Mouse (Mus musculus) gastrocnemius, postnatal 36 days (tissue): ENCODE data around the gene Mbtps2. TPM values are rescaled to one million over a fixed set of nuclear protein-coding genes. Genes with fewer than 3 reads are reported as not detected.

ENCODE experiments used
- DNase-seq, 2 experiments: peaks; one replicate each; pipeline ENCODE4 v3.0.0; 2022
- intact Hi-C: fragments of 180-260 bp; cut with DNase I; formaldehyde crosslinking; loops from one replicate; pipeline ENCODE4 v1.15.1; 2025
- long read RNA-seq, 2 experiments: library from polyadenylated mRNA; stranded (forward); transcript quantifications; one replicate each; pipeline ENCODE4 v2.0.0; 2021
- total RNA-seq, 2 experiments: library from RNA; stranded (reverse); gene quantifications; 2 replicates each; pipeline ENCODE4 v1.2.3; 2021

Gene Mbtps2
- total RNA-seq = 10 to 100 TPM; 12.6 to 14.2 TPM
- long read RNA-seq, experiment 1, partial matches to known transcripts = 2 of 4 reads
- long read RNA-seq, experiment 1, other reads (novel, unspliced or antisense) = 2 of 4 reads
- long read RNA-seq, experiment 2, full-length matches to known transcripts = 1 of 5 reads
- long read RNA-seq, experiment 2, partial matches to known transcripts = 0 of 5 reads
- long read RNA-seq, experiment 2, other reads (novel, unspliced or antisense) = 4 of 5 reads

DNA sequence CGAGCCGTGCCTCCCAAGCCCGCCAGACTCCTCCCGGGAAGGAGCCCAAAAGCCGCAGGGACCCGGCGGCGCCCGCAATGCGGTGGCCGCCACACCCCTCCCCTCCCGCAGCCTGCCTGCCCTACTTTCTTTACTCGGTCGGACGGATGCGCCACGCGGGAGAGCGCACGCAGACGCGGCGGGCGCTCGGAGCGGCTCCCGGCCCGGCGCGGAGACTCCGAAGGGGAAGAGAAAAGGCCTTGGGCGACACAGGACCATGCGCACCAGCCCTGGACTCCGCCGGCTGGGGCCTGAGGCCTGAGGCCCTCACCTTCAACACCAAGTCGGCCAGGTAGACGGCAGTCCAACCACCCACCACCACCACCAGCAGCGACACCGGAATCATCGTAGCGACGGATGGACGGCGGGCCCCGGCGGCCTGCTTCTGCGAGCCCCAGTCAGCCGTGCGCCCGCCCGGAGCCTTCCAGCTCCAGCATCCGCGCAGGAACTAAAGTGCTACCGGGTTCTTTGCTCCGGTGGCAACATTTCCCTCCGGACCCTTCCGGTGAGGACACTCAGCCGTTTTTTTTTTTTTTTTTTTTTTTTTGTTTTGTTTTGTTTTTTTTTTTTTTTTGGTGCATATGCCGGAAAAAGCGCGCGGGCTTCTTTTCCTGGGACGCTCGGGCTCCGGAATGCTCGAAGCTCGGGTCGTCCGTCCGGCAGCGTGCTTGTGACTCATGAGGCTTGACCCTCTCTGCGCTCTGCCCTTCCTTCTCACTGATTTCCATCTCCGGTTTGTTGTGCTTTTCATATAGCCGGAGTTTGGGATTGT, at the start of gene Mbtps2:
Mbtps2 (minus strand) TSS at position 530 of the 811 bp plus-strand sequence.
- intact Hi-C loops = loop anchor here (10.0 kb wide), 1 partner anchor 104 kb away; the partner anchor contains the start of gene Sms
- peak; percentile 34 to 65 for DNase-seq

DNA sequence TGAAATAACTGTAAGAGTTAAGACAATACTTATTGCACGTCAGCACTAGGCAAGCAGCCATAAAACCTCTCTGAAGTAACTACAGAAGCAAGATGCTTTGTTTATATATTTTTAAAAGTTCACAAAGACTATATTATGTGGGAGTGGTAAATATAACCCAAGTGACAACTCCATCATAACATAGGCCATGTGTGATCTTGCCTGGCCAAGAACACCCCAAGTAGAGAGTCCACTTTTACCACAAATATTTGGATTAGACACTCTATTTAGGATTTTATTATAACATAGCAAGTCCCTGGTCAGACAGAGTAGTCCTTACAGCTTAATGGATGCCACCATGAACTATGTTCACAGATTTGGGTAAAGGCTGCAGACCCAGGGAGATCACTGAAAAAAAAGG, 47.9 kb upstream of the Mbtps2 start:
- intact Hi-C loops = loop anchor here (10.0 kb wide), 1 partner anchor 182 kb away; no protein-coding TSS in a partner anchor
- DNase-seq = no peak

DNA sequence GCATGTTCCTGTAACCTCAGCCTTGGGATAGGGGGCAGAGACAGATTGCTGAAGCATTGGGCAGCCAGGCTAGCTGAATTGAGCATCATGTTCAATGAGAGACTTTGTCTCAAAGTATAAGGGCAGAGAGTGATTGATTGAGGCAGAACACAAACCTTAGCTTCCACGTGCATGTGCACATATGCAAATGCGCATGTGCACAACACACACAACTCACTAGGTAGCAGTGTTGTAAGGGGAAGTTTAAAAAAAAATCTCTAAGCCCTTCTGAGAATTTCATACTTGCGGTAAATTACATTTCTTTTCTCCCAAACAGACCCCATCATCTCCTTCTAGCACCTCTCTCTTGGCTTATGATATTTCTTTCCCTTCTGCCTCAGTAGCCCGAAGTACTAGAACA, 46.2 kb upstream of the Mbtps2 start:
- DNase-seq = no peak
- intact Hi-C loops = loop anchor here (10.0 kb wide), 1 partner anchor 180 kb away; no protein-coding TSS in a partner anchor

DNA sequence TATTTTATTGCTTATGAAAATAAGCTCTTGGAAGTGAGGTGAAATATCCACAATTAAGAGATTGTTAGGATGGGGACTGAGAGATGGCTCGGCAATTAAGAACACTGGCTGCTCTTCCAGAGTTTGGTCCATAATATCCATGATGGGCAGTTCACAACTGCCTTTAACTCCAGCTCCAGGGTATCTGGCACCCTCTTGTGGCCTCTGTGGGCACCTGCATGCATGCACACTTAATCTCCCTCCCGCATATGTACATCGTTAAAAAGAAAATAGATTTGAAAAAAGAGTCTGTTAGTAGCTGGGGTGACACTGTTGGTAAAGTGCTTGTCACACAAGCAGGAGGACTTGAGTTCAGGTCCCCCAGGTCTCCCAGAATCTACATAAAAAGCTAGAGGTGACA, 45.8 kb upstream of the Mbtps2 start:
- DNase-seq = peak; percentile 6 to 13
- intact Hi-C loops = loop anchor here (10.0 kb wide), 1 partner anchor 179 kb away; no protein-coding TSS in a partner anchor

DNA sequence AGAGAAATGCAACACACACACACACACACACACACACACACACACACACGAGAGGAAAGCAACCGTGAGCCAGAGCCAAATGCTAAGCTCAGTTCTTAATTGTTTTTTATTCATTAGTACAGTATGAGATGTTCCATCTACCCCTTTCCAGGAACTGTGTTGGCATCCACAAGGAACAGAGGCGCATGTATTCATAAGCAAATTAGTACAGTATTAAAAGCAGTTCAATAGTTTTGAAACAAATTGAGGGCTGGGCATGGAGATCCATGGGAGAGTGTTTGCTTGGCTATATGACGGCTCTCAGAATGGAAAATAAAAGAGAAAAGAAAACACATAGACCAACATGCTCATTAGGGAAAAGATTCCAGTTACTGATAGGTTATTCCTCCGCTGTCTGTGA, 44.3 kb upstream of the Mbtps2 start:
- intact Hi-C loops = loop anchor here (10.0 kb wide), 1 partner anchor 178 kb away; no protein-coding TSS in a partner anchor
- no peak for DNase-seq

DNA sequence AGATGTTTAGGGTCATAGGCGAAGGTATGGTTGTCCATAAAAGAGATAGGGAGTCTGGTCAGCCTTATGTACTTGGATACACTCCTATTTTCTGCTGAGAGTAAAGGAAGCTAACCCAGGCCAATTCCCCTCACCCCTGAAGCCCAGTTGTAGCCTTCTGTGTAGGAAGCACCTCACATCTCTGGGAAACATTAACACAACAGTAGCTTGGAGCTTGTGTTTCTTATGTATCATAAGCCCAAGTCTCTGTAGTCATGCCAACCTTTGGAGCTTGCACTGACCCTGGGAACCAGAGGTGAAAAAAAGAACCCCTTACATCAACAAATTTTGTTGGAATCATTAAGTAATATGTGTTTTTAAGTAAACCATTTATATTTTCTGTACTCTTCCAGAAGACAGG, 38.7 kb upstream of the Mbtps2 start:
- no peak for DNase-seq
- intact Hi-C loops = no loop called here

DNA sequence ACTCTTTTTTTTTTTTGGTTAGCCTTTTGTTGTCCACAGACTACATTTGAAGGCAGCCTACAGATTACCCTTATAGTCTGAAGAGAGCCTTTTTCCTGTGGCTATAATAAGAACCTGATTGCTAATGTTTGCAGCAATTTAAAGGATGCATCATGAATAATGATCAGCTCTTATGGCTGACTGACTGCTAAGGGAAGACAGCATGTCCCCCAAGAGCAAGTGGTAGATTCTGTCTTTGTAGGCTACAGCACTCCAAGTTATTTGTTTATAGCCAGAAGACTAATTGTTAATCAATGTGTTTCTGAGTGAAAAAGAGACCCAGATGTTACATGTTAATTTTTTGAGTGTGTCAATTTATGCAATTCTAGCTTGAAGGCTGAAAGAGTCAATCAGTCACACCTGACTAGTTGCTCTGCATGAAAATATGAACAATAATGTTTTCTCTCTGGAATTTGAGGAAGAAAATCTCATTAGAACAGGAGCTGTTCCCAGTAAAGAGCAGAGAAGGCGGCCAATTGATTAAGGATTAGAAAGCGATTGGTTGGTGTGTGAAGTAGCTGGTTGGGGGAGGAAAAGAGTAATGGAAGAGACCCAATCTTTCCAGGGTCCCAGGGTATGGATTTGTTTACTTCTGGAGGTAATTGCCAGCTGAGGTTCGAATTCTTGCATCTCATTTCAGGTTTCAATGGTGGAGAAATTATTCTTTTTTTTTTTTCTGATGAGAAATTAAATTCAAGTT, 35.3 kb upstream of the Mbtps2 start:
- intact Hi-C loops = no loop called here
- DNase-seq = no peak

DNA sequence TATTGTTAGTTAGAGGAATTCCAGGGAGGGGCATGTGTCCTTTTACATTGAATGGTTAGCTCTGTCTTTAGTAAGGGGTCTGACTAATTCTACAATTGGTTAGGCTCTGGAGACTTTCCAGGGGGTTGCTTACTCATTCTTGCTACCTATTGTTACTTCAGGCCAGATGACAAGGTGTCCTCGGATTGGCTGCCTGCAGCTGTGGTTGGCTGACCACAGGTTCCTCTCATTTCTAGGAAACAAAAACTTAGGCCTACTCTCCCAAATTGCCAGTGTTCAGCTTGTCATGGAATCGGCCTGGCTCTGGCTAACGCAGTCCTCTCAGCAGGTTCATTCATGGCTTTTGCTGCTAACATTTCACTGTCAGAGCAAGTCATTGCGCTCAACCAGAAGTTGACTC, 31.8 kb upstream of the Mbtps2 start:
- intact Hi-C loops = no loop called here
- DNase-seq = no peak

DNA sequence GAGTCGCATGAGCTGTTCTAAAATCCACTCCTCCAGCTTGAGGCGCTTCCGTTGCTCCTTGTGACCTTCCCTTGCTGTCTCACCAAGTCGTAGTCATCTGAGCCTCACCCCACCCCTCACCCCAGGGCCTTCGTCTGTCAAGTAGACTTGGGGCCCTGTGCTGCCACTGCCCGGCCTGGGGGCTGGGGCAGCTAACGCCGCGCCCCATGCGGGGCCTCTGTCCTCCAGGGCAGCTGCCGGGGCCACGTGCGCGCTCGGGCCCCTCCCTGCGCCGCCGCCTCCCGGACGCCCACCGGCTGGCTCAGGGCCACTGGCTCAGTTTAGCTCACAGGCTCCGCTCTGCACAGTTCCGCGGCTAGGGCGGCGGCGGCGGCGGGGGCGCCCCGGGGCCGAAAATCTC, 14.4 kb upstream of the Mbtps2 start:
- intact Hi-C loops = no loop called here
- no peak for DNase-seq

DNA sequence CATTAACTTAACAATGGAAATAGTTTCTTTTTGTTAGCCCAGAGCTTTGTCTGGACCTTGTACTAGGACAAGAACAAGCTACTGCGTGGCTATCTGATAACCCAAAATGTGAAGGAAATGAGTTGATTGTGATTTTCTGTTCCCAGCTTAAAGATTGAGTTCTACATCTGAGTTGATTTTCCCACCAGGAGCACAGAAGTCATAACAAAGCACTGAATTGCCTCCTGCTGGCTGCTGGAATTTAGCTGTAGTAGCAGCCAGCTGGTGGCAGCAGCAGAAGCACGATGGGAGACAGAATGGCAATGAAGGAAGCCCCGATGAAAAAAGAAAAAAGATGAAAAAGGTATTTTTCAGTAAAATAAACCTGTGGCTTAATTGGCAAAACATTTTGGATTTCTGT, 2.9 kb upstream of the Mbtps2 start:
- no peak for DNase-seq
- intact Hi-C loops = no loop called here

DNA sequence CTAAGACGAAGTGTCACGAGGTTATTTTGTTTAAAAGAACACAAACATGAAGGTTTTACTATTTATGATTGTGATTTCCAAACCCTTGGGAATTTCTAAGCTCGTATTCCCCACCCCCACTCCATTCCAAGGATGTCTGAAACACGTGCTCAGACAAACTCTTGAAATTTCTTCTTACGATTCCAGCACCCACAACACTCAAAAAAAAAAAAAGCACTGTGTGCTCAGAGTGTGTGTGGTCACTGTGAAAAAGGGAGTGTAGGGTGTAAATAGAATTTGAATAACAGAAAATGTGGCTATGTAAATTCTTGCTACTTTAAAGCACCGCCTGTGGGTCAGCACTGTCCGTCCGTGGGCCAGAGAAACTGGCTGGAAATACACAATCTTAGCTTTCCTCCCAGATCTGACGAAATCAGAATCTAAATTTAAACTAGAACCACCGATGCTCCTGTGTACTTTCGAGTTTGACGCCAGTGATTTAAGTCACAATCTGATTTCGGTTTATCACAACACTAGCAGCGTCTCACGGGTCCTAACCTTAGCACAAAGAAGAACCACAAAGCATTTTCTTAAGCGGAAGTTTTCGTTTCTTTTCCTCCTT, 830 bp downstream of the Mbtps2 start:
- intact Hi-C loops = loop anchor here (10.0 kb wide), 1 partner anchor 103 kb away; the partner anchor contains the start of gene Sms
- no peak for DNase-seq

DNA sequence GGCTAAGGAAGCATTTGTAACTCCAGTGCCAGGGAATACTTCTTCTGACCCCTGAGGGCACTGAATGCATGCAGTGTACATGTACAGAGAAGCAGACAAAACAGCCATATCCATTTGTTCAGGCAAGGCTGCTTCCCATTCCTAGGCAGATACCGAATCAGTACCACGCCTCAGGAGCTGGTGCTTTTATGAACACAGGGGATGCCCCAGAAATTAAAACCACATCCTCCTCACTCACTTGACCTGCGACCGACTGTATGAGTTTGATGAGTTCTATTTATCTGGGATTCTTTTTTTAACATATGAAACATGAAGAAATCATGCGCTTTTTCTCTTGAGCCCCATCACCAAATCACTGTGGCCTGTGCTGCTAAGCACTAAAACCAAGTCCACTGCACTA, 1.7 kb downstream of the Mbtps2 start:
- no peak for DNase-seq
- intact Hi-C loops = loop anchor here (10.0 kb wide), 1 partner anchor 102 kb away; the partner anchor contains the start of gene Sms

DNA sequence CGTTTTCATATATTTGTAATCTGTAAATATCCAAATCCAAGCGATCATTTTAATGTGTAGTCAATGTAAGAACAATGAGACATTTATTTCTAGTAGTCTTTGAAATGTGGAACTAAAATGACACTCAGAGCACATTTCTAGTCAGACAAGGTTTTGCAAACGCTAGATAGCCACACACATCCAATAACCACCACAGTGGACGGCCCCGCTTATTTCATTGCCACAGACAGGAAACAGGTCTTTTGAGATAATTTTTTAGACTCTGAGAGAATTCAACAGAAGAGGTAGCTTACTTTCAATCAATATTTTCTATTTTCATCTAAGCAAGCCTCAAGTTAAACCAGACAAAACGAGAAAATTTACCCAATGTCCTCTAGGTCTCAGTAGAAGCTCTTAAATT, 2.6 kb downstream of the Mbtps2 start:
- intact Hi-C loops = loop anchor here (10.0 kb wide), 1 partner anchor 101 kb away; the partner anchor contains the start of gene Sms
- no peak for DNase-seq

DNA sequence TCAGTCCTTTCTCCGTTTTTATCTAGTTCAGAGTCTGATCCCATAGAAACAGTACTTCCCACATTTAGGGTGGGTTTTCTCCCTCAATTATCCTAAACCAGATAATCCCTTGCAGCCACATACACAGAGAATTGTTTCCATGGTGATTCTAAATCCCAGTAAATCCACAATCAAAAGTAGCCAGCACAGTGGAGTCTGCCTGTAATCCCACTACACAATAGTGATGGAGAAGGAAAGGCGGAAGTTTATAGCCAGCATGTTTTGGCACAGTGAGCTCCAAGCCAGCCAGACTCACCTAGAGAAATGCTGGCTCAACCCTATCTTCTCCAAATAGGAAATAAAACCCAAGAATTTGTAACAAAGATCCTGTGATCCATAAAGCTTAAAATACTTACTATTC, 3.9 kb downstream of the Mbtps2 start:
- intact Hi-C loops = loop anchor here (10.0 kb wide), 1 partner anchor 100 kb away; the partner anchor contains the start of gene Sms
- no peak for DNase-seq

DNA sequence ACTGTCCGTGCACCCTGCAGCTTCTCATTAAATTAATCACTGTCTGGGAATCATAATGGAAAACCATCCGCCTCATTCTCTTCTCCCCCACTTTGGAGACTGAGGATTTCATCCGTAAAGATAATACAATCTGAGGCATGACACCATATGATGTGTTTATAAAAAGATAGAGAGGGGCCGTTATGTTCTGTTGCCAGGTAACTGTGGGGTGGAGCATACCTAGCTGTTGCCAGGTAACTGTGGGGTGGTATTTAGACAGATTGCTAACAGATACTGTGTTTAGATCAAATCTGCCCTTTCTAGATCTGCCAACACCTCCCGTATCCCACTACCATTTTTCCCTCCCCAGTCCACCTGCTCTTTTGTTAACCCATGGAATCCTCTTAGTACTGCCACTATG, 11.5 kb downstream of the Mbtps2 start:
- DNase-seq = no peak
- intact Hi-C loops = no loop called here

DNA sequence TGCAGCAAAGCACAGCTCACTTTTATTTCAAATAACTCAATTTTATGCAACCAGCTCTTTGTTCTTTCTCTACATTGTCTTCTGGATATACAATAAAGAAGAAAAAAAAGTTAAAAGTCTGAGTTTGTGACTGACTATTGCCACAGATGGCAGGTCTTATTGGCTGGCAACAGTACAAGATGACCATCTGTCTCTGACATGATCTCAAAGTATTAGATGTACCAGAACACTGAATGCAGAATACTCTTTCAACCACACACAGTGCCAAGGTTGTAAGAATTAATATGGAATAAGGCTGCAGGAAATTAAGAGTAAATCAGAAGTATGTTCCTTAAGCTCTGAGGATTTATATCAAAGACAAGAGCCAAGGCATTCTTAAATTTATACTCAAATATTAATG, 12.1 kb downstream of the Mbtps2 start:
- intact Hi-C loops = no loop called here
- no peak for DNase-seq

DNA sequence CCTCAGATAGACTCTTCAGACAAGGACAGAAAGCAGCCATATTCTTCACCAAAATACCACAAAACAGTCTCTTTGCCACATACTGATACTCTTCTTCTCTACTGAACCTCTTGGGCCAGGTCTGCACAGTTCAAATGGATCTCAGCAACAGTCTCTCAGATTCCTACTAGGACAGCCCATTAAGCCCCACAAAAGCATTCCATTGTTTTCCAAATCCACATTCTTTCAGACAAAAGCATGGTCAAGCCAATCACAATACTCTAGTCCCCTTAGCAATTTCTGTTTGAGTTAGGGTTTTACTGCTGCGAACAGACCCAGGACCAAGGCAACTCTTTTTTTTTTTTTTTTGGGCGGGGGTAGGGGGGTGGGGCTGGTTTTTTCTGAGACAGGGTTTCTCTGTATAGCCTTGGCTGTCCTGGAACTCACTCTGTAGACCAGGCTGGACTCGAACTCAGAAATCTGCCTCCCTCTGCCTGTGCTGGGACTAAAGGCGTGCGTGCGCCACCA, 19.4 kb downstream of the Mbtps2 start:
- DNase-seq = no peak
- intact Hi-C loops = no loop called here

DNA sequence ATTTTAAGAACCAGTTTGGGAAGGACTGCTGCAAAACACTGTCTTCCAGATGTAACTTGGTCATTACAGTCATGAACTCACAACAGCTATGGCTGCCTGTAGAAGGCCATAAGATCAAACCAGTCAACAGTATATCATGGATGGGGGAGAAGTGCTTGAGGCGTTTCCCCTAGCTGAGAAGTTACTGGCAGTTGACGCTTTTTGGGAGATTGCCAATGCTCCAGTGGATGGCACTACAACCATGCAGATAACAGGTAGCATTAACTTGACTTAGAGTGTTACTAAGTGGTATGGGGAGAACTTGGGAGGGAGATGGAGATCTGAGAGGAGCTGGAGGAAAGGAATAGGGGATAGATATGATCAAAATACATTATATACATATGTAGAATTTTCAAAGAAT, 23.8 kb downstream of the Mbtps2 start:
- DNase-seq = no peak
- intact Hi-C loops = no loop called here

DNA sequence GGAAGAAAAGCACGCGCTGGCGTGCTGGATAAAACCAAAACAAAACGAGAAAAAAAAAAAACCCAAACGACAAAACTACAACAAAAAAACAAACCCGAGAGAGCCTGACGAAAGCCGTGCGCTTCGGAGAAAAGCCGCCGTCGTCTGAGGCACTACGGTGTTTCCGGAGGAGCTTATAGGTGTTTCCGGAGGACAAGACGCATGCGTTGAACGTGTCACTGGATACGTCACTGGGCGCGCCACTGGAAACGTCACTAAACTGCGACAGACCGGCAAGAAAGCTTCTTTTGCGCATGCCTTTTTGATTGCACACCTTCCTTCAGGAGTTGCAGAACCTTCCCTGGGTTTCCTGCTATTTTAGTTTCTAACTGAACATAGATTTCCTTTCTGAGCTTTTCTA, 29.7 kb downstream of the Mbtps2 start, which contains the start of gene Yy2:
Yy2 (minus strand) TSS at position 146 of the 400 bp plus-strand sequence.
- intact Hi-C loops = no loop called here

DNA sequence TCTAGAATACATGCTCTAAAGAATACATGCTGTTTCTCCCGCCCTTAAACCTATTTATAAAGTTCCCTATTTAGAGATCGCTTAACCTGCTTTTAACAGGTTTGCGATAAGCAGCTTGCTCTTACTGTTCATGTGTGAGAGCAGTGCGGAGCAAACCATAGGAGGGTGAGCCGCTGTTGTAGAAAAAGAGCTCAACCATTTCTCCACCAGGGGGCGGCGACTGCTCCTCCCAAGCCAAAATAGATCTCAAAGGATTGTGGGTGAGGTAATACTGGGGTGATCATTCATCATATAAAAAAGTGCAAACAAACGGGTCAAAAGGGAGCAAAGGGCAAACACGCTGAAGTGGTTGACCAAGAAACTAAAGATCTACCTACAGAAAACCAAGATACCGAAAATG, 34.7 kb downstream of the Mbtps2 start:
- DNase-seq = no peak
- intact Hi-C loops = no loop called here

More for the DNA sequence above, 29.7 kb downstream of the Mbtps2 start, which contains the start of gene Yy2:
- no peak for DNase-seq
